Mouse (Mus musculus) kidney, postnatal 25 days (tissue): Measurements from ENCODE around the gene Dph7.
A peak's percentile ranks its signal among the peaks of the same experiment; 100 is the strongest.

Source experiments
- DNase-seq, 2 experiments: peaks; one replicate each; pipeline ENCODE4 v3.0.0; 2021; ENCODE audit warnings: mixed read lengths in 2 of 2

The Dph7 gene

GRCm38 (mm10) chr2:24962304-24963000, at the start of gene Dph7:
TSS of gene Dph7 (plus strand) at chr2:24962400.
- peak; percentile 90 for DNase-seq

- no peak for DNase-seq
Measured at GRCm38 (mm10) chr2:24912589-24912988, 49.6 kb upstream of the Dph7 start.

- DNase-seq, result no peak
Measured at GRCm38 (mm10) chr2:24914762-24915161, 47.4 kb upstream of the Dph7 start.

- peak; percentile 94 to 97 for DNase-seq
Measured at GRCm38 (mm10) chr2:24918930-24919838, 43.0 kb upstream of the Dph7 start, which contains the start of gene Ehmt1. TSS of gene Ehmt1 (minus strand) at chr2:24919614.

GRCm38 (mm10) chr2:24919839-24920175, 42.4 kb upstream of the Dph7 start:
- no peak for DNase-seq

- peak in 1 of 2 experiments; percentile 53 for DNase-seq
Measured at GRCm38 (mm10) chr2:24923561-24923960, 38.6 kb upstream of the Dph7 start.

GRCm38 (mm10) chr2:24925284-24925683, 36.9 kb upstream of the Dph7 start:
- DNase-seq, result no peak

GRCm38 (mm10) chr2:24926345-24926964, 35.7 kb upstream of the Dph7 start:
- DNase-seq, result peak in 1 of 2 experiments; percentile 55

- DNase-seq, result peak in 1 of 2 experiments; percentile 38
Measured at GRCm38 (mm10) chr2:24926965-24927358, 35.2 kb upstream of the Dph7 start.

GRCm38 (mm10) chr2:24927810-24928479, 34.3 kb upstream of the Dph7 start:
- peak; percentile 65 to 83 for DNase-seq

- peak; percentile 55 to 78 for DNase-seq
Measured at GRCm38 (mm10) chr2:24929119-24929518, 33.1 kb upstream of the Dph7 start.

- DNase-seq, result no peak
Measured at GRCm38 (mm10) chr2:24929593-24929992, 32.6 kb upstream of the Dph7 start.

- peak; percentile 56 to 84 for DNase-seq
Measured at GRCm38 (mm10) chr2:24934441-24934963, 27.7 kb upstream of the Dph7 start.

- DNase-seq, result peak; percentile 98
Measured at GRCm38 (mm10) chr2:24935057-24935796, 27.0 kb upstream of the Dph7 start, which contains the start of gene Arrdc1. TSS of gene Arrdc1 (minus strand) at chr2:24935252.

- no peak for DNase-seq
Measured at GRCm38 (mm10) chr2:24942092-24942491, 20.1 kb upstream of the Dph7 start.

- DNase-seq, result peak; percentile 70 to 72
Measured at GRCm38 (mm10) chr2:24944304-24944703, 17.9 kb upstream of the Dph7 start.

- peak; percentile 98 to 99 for DNase-seq
Measured at GRCm38 (mm10) chr2:24949421-24950188, 12.6 kb upstream of the Dph7 start, which contains the start of gene Zmynd19. TSS of gene Zmynd19 (plus strand) at chr2:24949792.

- peak in 1 of 2 experiments; percentile 16 for DNase-seq
Measured at GRCm38 (mm10) chr2:24950189-24950535, 12.0 kb upstream of the Dph7 start.

GRCm38 (mm10) chr2:24952537-24953055, 9.6 kb upstream of the Dph7 start:
- DNase-seq, result no peak

- peak; percentile 62 to 63 for DNase-seq
Measured at GRCm38 (mm10) chr2:24960910-24961309, 1.3 kb upstream of the Dph7 start.

GRCm38 (mm10) chr2:24970386-24970785, 8.2 kb downstream of the Dph7 start:
- no peak for DNase-seq
